Mouse (Mus musculus): Measurements from ENCODE around the gene a.
"Not testable (repeated sequence)": the region's sequence is repeated elsewhere in the genome, so short reads cannot be mapped to it uniquely, and the experiment has no call there.

- not testable (repeated sequence) for TF ChIP-seq CTCF (conservative IDR thresholded peaks at IDR 0.05; ENCODE audit: low read length); POU5F1 (IDR thresholded peaks at IDR 0.05; ENCODE audit: borderline replicate concordance, low read length); NANOG (IDR thresholded peaks at IDR 0.05; ENCODE audit: borderline replicate concordance, low read length)
Measured at GRCm38 (mm10) chr2:155018251-155018755, 227.1 kb downstream of the a start, which contains the start of gene Gm14226.

All from E14TG2a.4 (cell line).